Mouse (Mus musculus) left cerebral cortex, adult 8-10 months (tissue): ENCODE measurements at regions not wholly inside any gene's neighbourhood (a gene's known extent, or its start where the extent isn't known, plus 50 kb on each side); places are given as distances from the start of the nearest gene placed in this dataset.

Experiments used
- DNase-seq, 2 experiments: peaks; one replicate each; pipeline ENCODE4 v3.0.0; 2022; ENCODE audit warnings: low spot score in 2 of 2

DNA sequence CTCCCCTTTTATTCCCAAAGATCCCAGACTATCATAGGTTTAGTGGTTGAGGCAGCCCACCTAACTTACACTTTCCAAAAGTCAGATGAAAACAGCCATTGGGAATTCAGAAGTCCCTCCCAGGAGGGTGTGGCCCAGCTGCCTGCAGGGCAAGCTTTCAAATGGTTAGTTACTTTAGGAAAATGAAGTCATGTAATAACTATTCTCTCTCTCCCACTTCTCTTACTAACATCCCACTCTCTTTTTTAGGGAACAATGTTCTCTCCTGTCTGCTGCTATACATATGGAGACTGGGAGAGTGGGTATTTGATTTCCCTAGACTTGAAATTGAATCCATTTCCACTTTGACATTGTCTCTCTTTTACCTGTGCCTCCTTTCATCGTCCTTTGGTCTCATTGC is 55.0 kb downstream of the Zfp648 start:
- DNase-seq, result peak in 1 of 2 experiments; percentile 33

DNA sequence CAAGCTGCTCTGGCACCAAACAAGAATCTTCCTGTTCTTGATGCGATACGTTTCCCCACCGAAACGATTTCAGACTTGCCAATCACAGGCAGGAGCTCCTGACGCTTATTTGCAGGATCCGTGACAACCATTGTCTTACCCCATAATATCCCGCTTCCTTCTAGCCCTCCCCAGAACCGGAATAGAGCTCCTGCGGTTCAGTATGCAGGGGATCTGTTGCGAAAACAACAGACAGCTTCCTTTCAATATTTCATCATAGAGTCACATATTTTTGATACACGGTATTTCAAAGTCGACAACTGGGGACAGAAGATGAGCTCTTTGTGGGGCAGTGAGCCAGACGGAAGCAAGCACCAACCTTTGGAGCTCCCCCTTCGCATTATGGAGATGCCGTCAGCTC is 55.8 kb downstream of the Zfp648 start:
- DNase-seq, result no peak

DNA sequence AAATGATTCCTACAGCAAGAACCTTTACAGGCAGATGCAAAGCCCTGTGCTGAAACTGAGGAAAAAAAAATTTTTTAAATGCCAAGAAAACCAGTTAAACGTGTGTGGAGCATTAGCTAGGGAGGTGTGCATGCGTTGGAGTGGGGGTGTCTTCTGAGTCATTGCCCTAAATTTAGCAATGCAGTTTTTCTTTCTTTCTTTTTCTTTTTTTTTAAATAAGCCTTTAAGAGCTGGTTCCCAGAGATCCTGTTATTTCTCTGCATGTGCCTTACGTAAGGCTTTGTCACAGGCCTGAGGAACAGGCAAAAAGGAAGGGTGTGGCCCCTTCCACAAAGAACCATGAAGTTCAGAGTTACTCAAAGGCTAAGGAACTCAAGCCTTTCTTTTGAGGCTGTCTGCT is 57.5 kb downstream of the Zfp648 start:
- peak in 1 of 2 experiments; percentile 70 for DNase-seq

GRCm38 (mm10) chr1:154260393-154260792 is 59.4 kb downstream of the Zfp648 start:
- no peak for DNase-seq

GRCm38 (mm10) chr1:154281438-154281837 is 80.5 kb downstream of the Zfp648 start:
- peak; percentile 45 to 56 for DNase-seq

DNA sequence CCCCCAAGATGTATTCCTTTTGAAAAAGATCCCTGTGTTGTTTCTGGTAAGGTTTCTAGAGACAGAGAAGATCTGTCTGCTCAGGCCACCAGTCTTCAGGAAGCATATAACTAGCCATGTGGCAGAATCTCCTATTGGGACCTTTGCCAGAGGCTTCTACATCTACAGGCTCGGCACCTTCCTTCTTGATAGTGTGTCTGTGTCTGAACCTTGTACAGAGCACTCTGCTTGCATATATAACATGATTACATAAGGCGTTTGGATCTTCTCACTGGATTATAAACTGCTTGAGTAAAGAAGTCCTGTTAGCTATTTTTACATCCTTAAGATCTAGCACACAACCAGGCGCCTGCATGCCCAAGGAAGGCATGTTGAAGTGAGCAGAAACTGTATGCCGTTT is 85.1 kb downstream of the Zfp648 start:
- peak in 1 of 2 experiments; percentile 54 for DNase-seq

DNA sequence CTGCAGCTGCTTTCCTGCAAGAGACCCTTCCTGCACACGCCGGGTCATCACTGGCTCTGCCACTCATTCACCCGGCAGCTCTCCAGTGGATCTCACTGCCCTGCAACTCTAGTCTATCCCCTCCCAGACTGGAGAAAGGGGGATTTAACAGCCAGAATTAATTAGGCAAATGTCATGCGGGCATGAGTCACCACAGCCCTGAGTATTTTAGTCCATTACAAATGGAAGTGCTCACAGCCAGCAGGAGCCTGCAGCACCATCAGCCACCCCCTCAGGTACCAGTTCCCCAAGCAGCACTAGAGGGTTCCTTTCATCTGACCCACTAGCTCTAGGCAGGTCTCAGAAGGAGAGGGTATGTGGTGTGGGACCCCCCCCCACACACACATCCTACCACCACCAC is 91.7 kb downstream of the Zfp648 start:
- peak in 1 of 2 experiments; percentile 63 for DNase-seq

DNA sequence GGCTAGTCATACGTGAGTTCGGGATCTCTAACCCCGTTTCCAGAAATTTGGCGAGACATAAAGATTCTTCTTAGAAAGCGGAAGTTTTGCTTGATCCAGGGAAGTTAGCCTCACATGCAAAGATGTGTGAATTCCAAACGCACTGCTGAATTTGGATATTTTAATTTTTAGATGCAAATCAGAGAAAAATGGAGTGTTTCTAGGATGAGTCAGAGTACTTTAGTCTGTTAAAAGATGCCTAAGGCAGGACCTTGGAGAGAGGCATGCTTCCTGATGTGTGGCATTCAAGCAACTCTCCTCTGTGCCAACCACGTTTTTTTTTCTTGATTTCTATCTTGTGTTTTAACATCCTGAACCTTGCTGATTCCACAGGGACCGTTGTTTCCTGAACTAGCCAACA is 95.1 kb downstream of the Zfp648 start:
- DNase-seq, result no peak

DNA sequence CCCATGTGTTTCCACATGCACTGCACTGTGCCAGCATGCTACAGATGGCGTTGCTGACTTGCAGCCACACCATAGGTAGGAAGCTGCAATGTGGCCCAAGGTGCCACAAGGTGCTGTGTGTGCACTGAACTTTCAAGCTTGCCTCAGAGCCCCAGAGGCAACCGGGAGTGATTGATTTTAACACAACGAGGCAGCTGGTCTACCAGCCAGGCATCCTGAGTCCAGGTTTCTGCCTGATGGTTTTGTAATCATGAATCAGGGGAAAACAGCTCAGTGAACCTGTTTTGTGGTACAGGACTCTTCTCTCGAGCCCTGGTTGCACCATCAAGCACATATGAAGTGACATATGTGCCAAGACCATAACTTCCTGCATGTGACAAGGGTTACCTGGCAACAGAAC is 98.9 kb downstream of the Zfp648 start:
- DNase-seq, result no peak

DNA sequence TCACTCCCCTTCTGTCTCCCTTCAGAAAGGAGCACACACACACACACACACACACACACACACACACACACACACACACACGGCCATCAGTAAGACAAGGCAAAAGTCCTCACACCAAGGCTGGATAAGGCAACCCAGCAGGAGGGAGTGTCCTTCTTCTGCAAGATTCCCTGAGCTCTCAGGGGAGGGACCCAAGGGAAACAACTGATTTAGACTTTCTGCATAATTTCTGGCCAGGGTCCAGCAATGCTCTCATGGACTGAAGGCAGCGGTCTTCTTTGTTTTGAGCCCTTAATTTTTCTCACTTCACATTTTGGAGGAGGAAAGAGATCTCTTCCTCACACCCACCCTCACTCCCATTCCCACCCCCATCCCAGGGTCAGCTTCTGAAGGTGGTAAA is 108.7 kb downstream of the Zfp648 start:
- no peak for DNase-seq
